Mouse (Mus musculus) stomach, postnatal 0 days (tissue): Measurements from ENCODE around the gene Ttc16. TPM values are rescaled to one million over a fixed set of nuclear protein-coding genes. Genes with fewer than 3 reads are reported as not detected.

Experiments used
- ATAC-seq: fragments of 200-750 bp; cut with Nextera tagmentation; 2 replicates; pipeline ENCODE4 v1.8.0; 2017; ENCODE audit not compliant: low FRiP score, low TSS enrichment
- DNase-seq: peaks from one replicate; pipeline ENCODE4 v3.0.0-alpha.2; 2016; ENCODE audit warnings: low spot score
- H3K27ac ChIP-seq: fragments of 300-500 bp; sonication (generic); replicated peaks from 2 replicates; pipeline ENCODE4 v1.5.1; 2014; ENCODE audit warnings: mild to moderate bottlenecking, control low read depth
- H3K27me3 ChIP-seq: fragments of 300-500 bp; sonication (generic); 2 replicates; pipeline ENCODE4 v1.6.1; 2014; ENCODE audit warnings: low read length; ENCODE audit not compliant: control insufficient read depth, insufficient read depth
- H3K36me3 ChIP-seq: fragments of 300-500 bp; sonication (generic); 2 replicates; pipeline ENCODE4 v1.6.1; 2014; ENCODE audit warnings: low read length, mixed read lengths; ENCODE audit not compliant: control insufficient read depth, insufficient read depth
- H3K4me1 ChIP-seq: fragments of 300-500 bp; sonication (generic); replicated peaks from 2 replicates; pipeline ENCODE4 v1.6.1; 2014; ENCODE audit warnings: antibody characterized with exemption; ENCODE audit not compliant: control insufficient read depth, insufficient read depth
- H3K4me2 ChIP-seq: fragments of 300-500 bp; sonication (generic); replicated peaks from 2 replicates; pipeline ENCODE4 v1.6.1; 2014; ENCODE audit warnings: low read depth, mild to moderate bottlenecking, control low read depth, moderate library complexity
- H3K4me3 ChIP-seq: fragments of 300-500 bp; sonication (generic); 2 replicates; pipeline ENCODE4 v1.5.1; 2014; ENCODE audit warnings: low read depth, low read length, control low read depth
- H3K9ac ChIP-seq: fragments of 300-500 bp; sonication (generic); 2 replicates; pipeline ENCODE4 v1.6.1; 2014; ENCODE audit warnings: mild to moderate bottlenecking, low read length, control low read depth, mixed read lengths
- H3K9me3 ChIP-seq: fragments of 300-500 bp; sonication (generic); 2 replicates; pipeline ENCODE4 v1.6.1; 2016; ENCODE audit warnings: low read length; ENCODE audit not compliant: control insufficient read depth
- CTCF ChIP-seq: IDR thresholded peaks from 2 replicates; pipeline ENCODE4 v1.5.1; 2016; ENCODE audit warnings: antibody characterized with exemption, low read depth, mild to moderate bottlenecking, moderate library complexity
- EP300 ChIP-seq: optimal IDR thresholded peaks from 2 replicates; pipeline ENCODE3; 2016; ENCODE audit warnings: antibody characterized with exemption
- WGBS: fragments of 180-500 bp; shearing (Covaris S2); extraction: QIAGEN DNeasy Blood & Tissue Kit; methylation state at CpG from one replicate; pipeline ENCODE4 v1.1.7; 2014; 5-methylcytosine and 5-hydroxymethylcytosine counted together
- polyA plus RNA-seq: library from polyadenylated mRNA; unstranded; fragments of >200 nt; fragmentation: Nextera tagmentation; extraction: Ambion mirVana; gene quantifications from 2 replicates; pipeline ENCODE4 v1.2.1, GENCODE M21; 2015

Ttc16 gene
- polyA plus RNA-seq, 1 experiment from 2014 or later = 0.06 TPM

- DNase-seq = no peak
- no peaks in the 10 kb centered on the region for H3K27me3 ChIP-seq
- H3K9me3 ChIP-seq = no peaks in the 10 kb centered on the region
- H3K4me2 ChIP-seq = no peak overlapping the region
- no peak overlapping the region for H3K27ac ChIP-seq
- no peak for ATAC-seq
- H3K4me3 ChIP-seq = no peak overlapping the region
- no peak for TF ChIP-seq EP300
- WGBS = 83% methylated on average over 14 of the region's 14 CpGs
- no peaks in the 10 kb centered on the region for H3K36me3 ChIP-seq
- no peak overlapping the region for H3K9ac ChIP-seq
- no peaks in the 10 kb centered on the region for H3K4me1 ChIP-seq
Measured at GRCm38 (mm10) chr2:32808816-32809566, 33.6 kb upstream of the Ttc16 start.

- Histone ChIP-seq H3K9me3 (no peaks in the 10 kb centered on the region), H3K4me3 (no peak overlapping the region), H3K36me3 (peaks cover 3% of the 10 kb centered on the region; the same call in 1 of the 2 replicates), H3K9ac (no peak overlapping the region), H3K4me1 (no peaks in the 10 kb centered on the region), H3K4me2 (no peak overlapping the region), H3K27ac (no peak overlapping the region), H3K27me3 (no peaks in the 10 kb centered on the region)
- no peak for ATAC-seq
- WGBS = 47% methylated on average over 10 of the region's 10 CpGs
- no peak for DNase-seq
- TF ChIP-seq CTCF (no peak), EP300 (no peak)
Measured at GRCm38 (mm10) chr2:32798251-32798962, 23.0 kb upstream of the Ttc16 start.

GRCm38 (mm10) chr2:32795748-32796418 is 20.4 kb upstream of the Ttc16 start:
- H3K9me3 ChIP-seq = no peaks in the 10 kb centered on the region
- H3K27me3 ChIP-seq = no peaks in the 10 kb centered on the region
- H3K4me3 ChIP-seq = no peak overlapping the region
- ATAC-seq (no peak), DNase-seq (no peak)
- no peaks in the 10 kb centered on the region for H3K4me1 ChIP-seq
- TF ChIP-seq EP300 (no peak), CTCF (no peak)
- WGBS = 88% methylated on average over 13 of the region's 13 CpGs
- no peak overlapping the region for H3K4me2 ChIP-seq
- H3K36me3 ChIP-seq = peaks cover 3% of the 10 kb centered on the region; the same call in 1 of the 2 replicates
- H3K27ac ChIP-seq = no peak overlapping the region
- H3K9ac ChIP-seq = no peak overlapping the region

GRCm38 (mm10) chr2:32791297-32791696 is 15.9 kb upstream of the Ttc16 start:
- Histone ChIP-seq H3K4me2 (no peak overlapping the region), H3K36me3 (no peaks in the 10 kb centered on the region; the same call in 1 of the 2 replicates), H3K9me3 (no peaks in the 10 kb centered on the region), H3K27me3 (no peaks in the 10 kb centered on the region), H3K9ac (no peak overlapping the region), H3K4me1 (no peaks in the 10 kb centered on the region), H3K4me3 (no peak overlapping the region), H3K27ac (no peak overlapping the region)
- ATAC-seq (no peak), DNase-seq (no peak)
- TF ChIP-seq CTCF = no peak
- no peak for TF ChIP-seq EP300
- WGBS = 63% methylated on average over 6 of the region's 6 CpGs

GRCm38 (mm10) chr2:32788581-32788980 is 13.1 kb upstream of the Ttc16 start:
- H3K27ac ChIP-seq = no peak overlapping the region
- DNase-seq = no peak
- no peaks in the 10 kb centered on the region for H3K27me3 ChIP-seq
- TF ChIP-seq EP300 (no peak), CTCF (no peak)
- no peak overlapping the region for H3K4me2 ChIP-seq
- no peak for ATAC-seq
- H3K36me3 ChIP-seq = no peaks in the 10 kb centered on the region
- no peaks in the 10 kb centered on the region for H3K9me3 ChIP-seq
- no peaks in the 10 kb centered on the region for H3K4me1 ChIP-seq
- no peak overlapping the region for H3K4me3 ChIP-seq
- 52% methylated on average over 2 of the region's 2 CpGs for WGBS
- H3K9ac ChIP-seq = no peak overlapping the region

GRCm38 (mm10) chr2:32787176-32787575 is 11.7 kb upstream of the Ttc16 start:
- 63% methylated on average over 6 of the region's 6 CpGs for WGBS
- Histone ChIP-seq H3K9me3 (no peaks in the 10 kb centered on the region), H3K4me2 (no peak overlapping the region), H3K4me3 (no peak overlapping the region), H3K27ac (no peak overlapping the region), H3K4me1 (no peaks in the 10 kb centered on the region), H3K36me3 (no peaks in the 10 kb centered on the region), H3K27me3 (no peaks in the 10 kb centered on the region), H3K9ac (no peak overlapping the region)
- ATAC-seq (no peak), DNase-seq (no peak)
- peak; percentile 65 for TF ChIP-seq CTCF
- TF ChIP-seq EP300 = no peak
